Mouse (Mus musculus): ENCODE measurements around the gene Tmod1. TPM values are rescaled to one million over a fixed set of nuclear protein-coding genes. Genes with fewer than 3 reads are reported as not detected.

Tmod1 gene
- polyA plus RNA-seq (2015; fragmentation: Nextera tagmentation; extraction: Ambion mirVana) = 4.7 and 5.2 TPM in 2 replicates

DNA sequence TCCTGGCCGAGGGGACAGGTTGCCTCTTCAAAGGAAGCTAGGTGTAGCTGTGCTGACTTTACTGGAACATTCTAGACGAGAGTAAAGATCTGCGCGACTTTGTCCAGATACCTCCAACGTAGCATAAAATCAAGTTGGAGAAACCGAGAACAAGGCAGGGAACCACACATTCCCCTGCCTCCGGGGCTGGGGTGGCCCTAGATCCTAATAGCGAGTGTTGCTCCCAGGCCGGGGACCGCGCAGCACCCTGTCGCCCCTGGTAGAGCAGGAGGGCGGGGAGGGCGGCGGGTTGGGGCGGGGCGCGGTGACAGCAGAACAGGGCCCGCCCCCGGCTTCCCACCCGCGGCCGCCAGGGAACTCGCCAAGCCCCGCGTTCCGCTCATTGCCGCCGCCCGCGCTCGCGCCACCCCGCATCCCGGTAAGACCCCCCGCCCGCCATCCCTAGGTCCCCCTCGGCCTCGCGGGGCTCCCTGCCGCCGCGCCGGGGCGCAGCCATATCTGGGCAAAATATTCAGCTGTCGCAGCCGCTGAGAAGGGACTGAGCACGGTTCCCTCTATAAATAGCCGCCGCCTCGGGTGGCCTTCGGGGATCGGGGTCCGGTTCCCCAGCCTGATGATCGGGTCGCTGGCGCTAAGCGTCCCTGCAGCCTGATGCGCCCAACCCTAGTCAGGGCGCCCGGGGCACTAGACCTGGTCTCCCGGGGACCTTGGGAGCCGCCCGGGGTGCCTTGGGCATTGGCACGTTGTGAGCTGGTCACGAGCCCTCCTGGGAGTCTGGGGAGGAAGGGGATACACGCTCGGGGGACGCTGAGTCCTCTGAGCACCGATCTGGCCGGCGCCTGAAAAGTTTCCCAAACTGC, at the start of gene Tmod1:
Gene Tmod1, plus strand, starts transcription at position 44 of the 860 bp plus-strand sequence.
- Histone ChIP-seq H3K9me3 (ENCODE audit: control insufficient read depth) (no peaks in the 10 kb centered on the region), H3K4me2 (replicated peaks; ENCODE audit: low read depth) (peak within 1 kb of the TSS; percentile 97), H3K4me1 (replicated peaks; ENCODE audit: control insufficient read depth, insufficient read depth, low read length) (no peaks in the 10 kb centered on the region; the same call in 1 of the 2 replicates), H3K36me3 (ENCODE audit: control insufficient read depth, insufficient read depth) (peaks cover 3% of the 10 kb centered on the region; the same call in 1 of the 2 replicates), H3K9ac (ENCODE audit: low read depth, low read length) (peak within 1 kb of the TSS; percentile 38), H3K27me3 (replicated peaks; ENCODE audit: control insufficient read depth, insufficient read depth, low read length) (peaks cover 26% of the 10 kb centered on the region), H3K27ac (ENCODE audit: low read depth, low read length) (no peak within 1 kb of the TSS), H3K4me3 (ENCODE audit: low read depth, low read length) (peak within 1 kb of the TSS; percentile 63)
- TF ChIP-seq CTCF (IDR thresholded peaks at IDR 0.05; ENCODE audit: low read depth) = no peak
- 1% methylated on average over 70 of the region's 72 CpGs for WGBS
- ATAC-seq = peak; percentile 46; the same call in 1 of the 2 replicates

GRCm38 (mm10) chr4:45990427-45991135, 48.2 kb upstream of the Tmod1 start:
- H3K27ac ChIP-seq (ENCODE audit: low read depth, low read length) = no peak overlapping the region
- H3K4me1 ChIP-seq (replicated peaks; ENCODE audit: control insufficient read depth, insufficient read depth, low read length) = no peaks in the 10 kb centered on the region; the same call in 1 of the 2 replicates
- ATAC-seq = peak; percentile 54; the same call in 1 of the 2 replicates
- no peak for TF ChIP-seq CTCF (IDR thresholded peaks at IDR 0.05; ENCODE audit: low read depth)
- peaks cover 51% of the 10 kb centered on the region for H3K36me3 ChIP-seq (ENCODE audit: control insufficient read depth, insufficient read depth)
- 12% methylated on average over 6 of the region's 6 CpGs for WGBS
- H3K27me3 ChIP-seq (replicated peaks; ENCODE audit: control insufficient read depth, insufficient read depth, low read length) = no peaks in the 10 kb centered on the region
- no peak overlapping the region for H3K9ac ChIP-seq (ENCODE audit: low read depth, low read length)
- H3K9me3 ChIP-seq (ENCODE audit: control insufficient read depth) = no peaks in the 10 kb centered on the region
- no peak overlapping the region for H3K4me2 ChIP-seq (replicated peaks; ENCODE audit: low read depth)
- no peak overlapping the region for H3K4me3 ChIP-seq (ENCODE audit: low read depth, low read length)

- no peak for ATAC-seq
- 88% methylated on average over 4 of the region's 4 CpGs for WGBS
- TF ChIP-seq CTCF (IDR thresholded peaks at IDR 0.05; ENCODE audit: low read depth) = no peak
- Histone ChIP-seq H3K9me3 (ENCODE audit: control insufficient read depth) (no peaks in the 10 kb centered on the region), H3K4me1 (replicated peaks; ENCODE audit: control insufficient read depth, insufficient read depth, low read length) (no peaks in the 10 kb centered on the region), H3K36me3 (ENCODE audit: control insufficient read depth, insufficient read depth) (peaks cover 36% of the 10 kb centered on the region), H3K9ac (ENCODE audit: low read depth, low read length) (no peak overlapping the region), H3K4me2 (replicated peaks; ENCODE audit: low read depth) (no peak overlapping the region), H3K4me3 (ENCODE audit: low read depth, low read length) (no peak overlapping the region), H3K27me3 (replicated peaks; ENCODE audit: control insufficient read depth, insufficient read depth, low read length) (no peaks in the 10 kb centered on the region), H3K27ac (ENCODE audit: low read depth, low read length) (no peak overlapping the region)
Observed at GRCm38 (mm10) chr4:45998536-45998935, 40.2 kb upstream of the Tmod1 start.

DNA sequence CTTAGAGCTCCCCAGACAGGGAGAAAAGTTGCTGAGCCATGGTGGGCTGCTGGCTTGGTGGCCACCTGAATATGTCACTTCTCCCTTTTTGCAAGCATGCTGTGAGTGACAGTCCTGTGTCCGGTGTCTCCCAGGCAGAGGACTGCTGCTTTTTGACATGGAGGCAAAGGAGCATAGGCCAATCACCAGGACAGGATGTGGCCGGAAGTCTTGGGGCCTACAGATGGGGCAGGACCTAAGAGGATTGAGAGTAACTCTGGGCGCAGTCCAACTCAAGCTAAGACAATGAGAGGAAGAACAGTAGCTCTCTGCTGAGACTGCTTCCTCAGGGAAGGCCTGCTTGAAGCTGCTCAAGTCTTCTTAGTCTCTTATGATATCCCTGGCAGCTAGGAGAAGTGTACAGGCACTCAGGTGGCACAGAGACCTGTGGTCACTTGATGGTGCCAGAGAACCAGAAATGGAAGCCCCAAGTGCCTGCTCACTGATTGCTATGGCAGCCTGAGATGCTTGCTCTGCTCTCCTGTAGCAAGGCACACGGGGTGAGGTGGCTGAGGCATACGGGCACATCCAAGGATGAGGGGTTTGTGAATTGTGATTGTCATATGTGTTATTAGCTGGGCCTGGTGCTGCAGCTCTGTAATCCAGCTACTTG, 30.5 kb upstream of the Tmod1 start:
- no peak overlapping the region for H3K4me2 ChIP-seq (replicated peaks; ENCODE audit: low read depth)
- no peak overlapping the region for H3K27ac ChIP-seq (ENCODE audit: low read depth, low read length)
- 90% methylated on average over 5 of the region's 5 CpGs for WGBS
- ATAC-seq = no peak
- H3K9me3 ChIP-seq (ENCODE audit: control insufficient read depth) = no peaks in the 10 kb centered on the region
- peaks cover 56% of the 10 kb centered on the region for H3K36me3 ChIP-seq (ENCODE audit: control insufficient read depth, insufficient read depth)
- TF ChIP-seq CTCF (IDR thresholded peaks at IDR 0.05; ENCODE audit: low read depth) = 0 out of 2 replicates have a peak, but pooled peaks have one; percentile 7
- no peak overlapping the region for H3K4me3 ChIP-seq (ENCODE audit: low read depth, low read length)
- H3K27me3 ChIP-seq (replicated peaks; ENCODE audit: control insufficient read depth, insufficient read depth, low read length) = no peaks in the 10 kb centered on the region
- H3K4me1 ChIP-seq (replicated peaks; ENCODE audit: control insufficient read depth, insufficient read depth, low read length) = no peaks in the 10 kb centered on the region
- no peak overlapping the region for H3K9ac ChIP-seq (ENCODE audit: low read depth, low read length)

DNA sequence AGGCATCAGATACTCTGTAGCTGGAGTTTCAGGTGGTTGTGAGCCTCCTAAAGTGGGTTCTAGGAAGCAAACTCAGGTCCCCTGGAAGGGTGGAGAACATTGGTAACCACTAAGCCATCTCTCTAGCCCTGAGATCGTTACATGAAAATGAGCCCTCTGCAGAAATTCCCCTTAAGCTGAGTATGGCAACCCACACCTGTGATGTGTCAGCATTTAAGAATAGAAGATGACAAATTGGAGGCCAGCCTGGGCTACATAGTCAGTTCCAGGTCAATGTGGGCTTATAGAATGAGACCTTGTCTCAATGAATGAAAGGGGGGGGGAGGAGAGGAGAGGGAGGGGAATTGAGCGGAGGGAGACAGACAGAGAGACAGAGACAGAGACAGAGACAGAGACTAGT, 27.0 kb upstream of the Tmod1 start:
- WGBS = 96% methylated on average over 2 of the region's 2 CpGs
- Histone ChIP-seq H3K4me1 (replicated peaks; ENCODE audit: control insufficient read depth, insufficient read depth, low read length) (no peaks in the 10 kb centered on the region), H3K9ac (ENCODE audit: low read depth, low read length) (no peak overlapping the region), H3K36me3 (ENCODE audit: control insufficient read depth, insufficient read depth) (peaks cover 57% of the 10 kb centered on the region), H3K4me3 (ENCODE audit: low read depth, low read length) (no peak overlapping the region), H3K9me3 (ENCODE audit: control insufficient read depth) (no peaks in the 10 kb centered on the region), H3K27ac (ENCODE audit: low read depth, low read length) (no peak overlapping the region), H3K4me2 (replicated peaks; ENCODE audit: low read depth) (no peak overlapping the region), H3K27me3 (replicated peaks; ENCODE audit: control insufficient read depth, insufficient read depth, low read length) (no peaks in the 10 kb centered on the region)
- no peak for TF ChIP-seq CTCF (IDR thresholded peaks at IDR 0.05; ENCODE audit: low read depth)
- no peak for ATAC-seq

DNA sequence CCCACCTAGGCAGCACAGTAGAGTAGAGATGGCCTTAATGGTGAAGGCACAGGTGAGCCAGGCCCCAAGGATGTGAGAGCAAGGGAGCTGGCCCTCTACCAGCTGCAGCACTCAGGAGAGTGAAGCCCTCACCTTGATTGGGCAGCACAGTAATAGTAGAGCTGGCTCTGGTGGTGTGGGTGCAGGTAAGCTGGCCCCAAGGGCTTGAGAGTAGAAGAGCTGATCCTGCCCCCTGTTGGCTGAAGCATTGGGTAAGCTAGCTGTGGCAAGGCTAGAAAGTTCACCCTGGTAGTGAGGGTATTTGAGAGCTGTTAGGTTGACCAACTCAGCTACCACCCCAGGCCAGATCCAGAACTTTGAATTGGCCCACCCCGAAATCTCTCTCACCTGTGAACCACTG, 23.1 kb upstream of the Tmod1 start:
- no peak overlapping the region for H3K4me3 ChIP-seq (ENCODE audit: low read depth, low read length)
- no peaks in the 10 kb centered on the region for H3K27me3 ChIP-seq (replicated peaks; ENCODE audit: control insufficient read depth, insufficient read depth, low read length)
- ATAC-seq = no peak
- peaks cover 58% of the 10 kb centered on the region for H3K36me3 ChIP-seq (ENCODE audit: control insufficient read depth, insufficient read depth)
- no peaks in the 10 kb centered on the region for H3K4me1 ChIP-seq (replicated peaks; ENCODE audit: control insufficient read depth, insufficient read depth, low read length)
- WGBS = 83% methylated on average over 1 of the region's 1 CpGs
- TF ChIP-seq CTCF (IDR thresholded peaks at IDR 0.05; ENCODE audit: low read depth) = peak; percentile 50
- no peak overlapping the region for H3K4me2 ChIP-seq (replicated peaks; ENCODE audit: low read depth)
- H3K9ac ChIP-seq (ENCODE audit: low read depth, low read length) = no peak overlapping the region
- H3K9me3 ChIP-seq (ENCODE audit: control insufficient read depth) = no peaks in the 10 kb centered on the region
- H3K27ac ChIP-seq (ENCODE audit: low read depth, low read length) = no peak overlapping the region
